Mouse (Mus musculus) thymus, adult 2 months (tissue): ENCODE results near the gene Cyp4v3.

Source experiments
- CTCF ChIP-seq: fragments of 200-500 bp; IDR thresholded peaks from 2 replicates; pipeline ENCODE4 v1.5.1; 2012; ENCODE audit warnings: mild to moderate bottlenecking, control low read depth, low read length, moderate library complexity, borderline replicate concordance; ENCODE audit not compliant: control insufficient read depth, poor library complexity, insufficient read depth; ENCODE audit errors: extremely low read depth
- POLR2A ChIP-seq: fragments of 200-500 bp; IDR thresholded peaks from 2 replicates; pipeline ENCODE4 v1.6.1; 2012; ENCODE audit warnings: mild to moderate bottlenecking, low read length, control low read depth, moderate library complexity; ENCODE audit not compliant: control insufficient read depth, poor library complexity, insufficient read depth; ENCODE audit errors: extremely low read depth

DNA sequence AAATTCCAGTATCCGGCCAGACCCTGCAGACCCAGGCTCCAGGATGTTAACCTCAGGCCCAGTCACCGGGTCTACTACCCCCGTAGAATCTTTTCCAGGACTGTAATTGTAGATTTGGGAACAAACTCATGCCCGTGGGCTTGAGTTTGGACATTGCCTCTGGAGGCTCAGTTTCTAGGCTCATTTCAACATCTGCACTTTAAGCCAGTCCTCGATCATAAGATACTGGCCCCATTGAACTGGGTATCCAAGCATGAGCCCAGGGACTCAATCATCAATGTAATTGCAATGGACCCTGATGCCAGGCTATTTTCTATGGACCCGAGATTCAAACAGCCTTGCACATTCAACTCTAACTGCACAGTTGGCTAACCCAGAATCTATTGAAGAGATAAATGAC is 37.7 kb downstream of the Cyp4v3 start:
- no peak for TF ChIP-seq CTCF
- no peak for TF ChIP-seq POLR2A
